Mouse (Mus musculus): ENCODE results near the gene Id1.

GRCm38 (mm10) chr2:152783241-152783640, 47.2 kb downstream of the Id1 start:
- TF ChIP-seq CHD2 (IDR thresholded peaks at IDR 0.05; ENCODE audit: low read length) (no peak), RCOR1 (conservative IDR thresholded peaks at IDR 0.05; ENCODE audit: low read depth, low read length) (no peak), RAD21 (IDR thresholded peaks at IDR 0.05; ENCODE audit: low read depth, low read length) (no peak), CTCF (conservative IDR thresholded peaks at IDR 0.05 in 1 of 2, IDR thresholded peaks at IDR 0.05 in 1 of 2; ENCODE audit: low read depth in 2 of 2, low read length in 2 of 2) (no peak), JUND (conservative IDR thresholded peaks at IDR 0.05; ENCODE audit: low read depth, low read length) (no peak), USF2 (conservative IDR thresholded peaks at IDR 0.05; ENCODE audit: low read depth, low read length) (no peak), ELF1 (IDR thresholded peaks at IDR 0.05; ENCODE audit: low read depth, low read length) (no peak), POLR2A (IDR thresholded peaks at IDR 0.05; ENCODE audit: low read depth, low read length) (no peak), JUN (IDR thresholded peaks at IDR 0.05; ENCODE audit: insufficient read depth, low read depth, low read length) (no peak), EP300 (IDR thresholded peaks at IDR 0.05; ENCODE audit: low read length) (no peak), CHD1 (IDR thresholded peaks at IDR 0.05; ENCODE audit: low read depth, low read length) (no peak)
